Comparison of ENCODE assay signal across 10 mouse cellular contexts in the genomic region with DNA sequence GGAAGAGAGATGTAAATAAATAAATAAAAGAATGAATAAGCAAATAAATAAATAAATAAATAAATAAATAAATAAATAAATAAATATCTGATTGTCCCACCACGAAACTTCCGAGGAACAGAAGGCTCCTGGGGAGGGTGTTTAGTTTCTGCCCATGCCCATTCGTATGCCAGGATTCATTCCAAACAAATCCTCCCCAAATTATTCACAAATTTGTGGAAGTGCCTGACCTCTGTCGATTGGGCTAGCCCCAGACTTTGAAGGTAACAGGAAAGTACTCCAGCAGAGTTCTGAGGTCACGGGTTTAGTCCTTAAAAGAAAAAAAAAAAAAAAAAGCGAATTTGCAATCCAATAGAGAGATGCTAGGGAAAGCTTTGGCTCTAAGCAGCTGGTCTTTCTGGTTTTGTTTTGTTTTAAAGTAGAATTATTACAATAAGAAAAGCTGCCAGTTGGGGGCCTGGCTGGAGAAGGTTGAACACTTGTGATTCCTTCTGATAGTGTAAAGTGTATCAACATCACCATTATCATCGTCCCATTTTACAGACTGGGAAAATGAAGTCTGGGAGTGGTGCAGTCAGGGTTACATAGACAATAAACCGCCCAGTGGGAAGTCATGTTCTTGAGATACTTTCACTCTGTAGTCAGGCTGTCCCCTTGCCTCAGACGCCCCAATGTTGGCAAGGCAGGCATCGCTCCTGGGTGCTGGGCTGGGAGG. TPM values are rescaled to one million over a fixed set of nuclear protein-coding genes. Genes with fewer than 3 reads are reported as not detected.
DNase-seq lines count a peak whose midpoint lies in the region; ATAC-seq and TF ChIP-seq lines count a peak whose summit lies in the region.
"Had no signal": no experiment of that assay in that cellular context is flagged by ENCODE, and none has a peak within 500 bp of the region (broad histone marks: within the 10 kb centered on the region; RNA-seq: fewer than 3 reads in every experiment).

No protein-coding gene starts in this region.

- H3K4me1 ChIP-seq in heart, embryonic 12.5 days (replicated peaks) = peaks cover 21% of the 10 kb centered on the region; the same call in 1 of the 2 replicates
- peaks cover 49% of the 10 kb centered on the region for H3K4me1 ChIP-seq in lung, embryonic 15.5 days
- H3K4me1 ChIP-seq in embryonic facial prominence, embryonic 14.5 days (ENCODE audit: control insufficient read depth, insufficient read depth, low read length) = peaks cover 3% of the 10 kb centered on the region; the same call in 1 of the 2 replicates
- peaks cover 10% of the 10 kb centered on the region for H3K4me1 ChIP-seq in small intestine, adult 2 months (ENCODE audit: control insufficient read depth, insufficient read depth, insufficient read length, low read length)

- peak overlapping the region; percentile 63 for H3K4me2 ChIP-seq in heart, embryonic 12.5 days
- H3K4me2 ChIP-seq in lung, embryonic 15.5 days = peak overlapping the region; percentile 59
- peak overlapping the region; percentile 63 for H3K4me2 ChIP-seq in embryonic facial prominence, embryonic 14.5 days (ENCODE audit: low read depth, low read length)

- no peaks in the 10 kb centered on the region for H3K9me3 ChIP-seq in heart, embryonic 12.5 days (replicated peaks)
- H3K9me3 ChIP-seq in lung, embryonic 15.5 days = no peaks in the 10 kb centered on the region
- no peaks in the 10 kb centered on the region for H3K9me3 ChIP-seq in embryonic facial prominence, embryonic 14.5 days (ENCODE audit: control insufficient read depth, low read length)

- peak overlapping the region; percentile 11; the same call in 1 of the 2 replicates for H3K9ac ChIP-seq in heart, embryonic 12.5 days
- H3K9ac ChIP-seq in lung, embryonic 15.5 days = peak overlapping the region; percentile 21
- H3K9ac ChIP-seq in embryonic facial prominence, embryonic 14.5 days (ENCODE audit: low read depth, low read length) = peak overlapping the region; percentile 74

- peaks cover 85% of the 10 kb centered on the region for H3K27me3 ChIP-seq in heart, embryonic 12.5 days (replicated peaks)
- peaks cover 61% of the 10 kb centered on the region for H3K27me3 ChIP-seq in lung, embryonic 15.5 days
- H3K27me3 ChIP-seq in embryonic facial prominence, embryonic 14.5 days (replicated peaks; ENCODE audit: control insufficient read depth, insufficient read depth, low read length) = peaks cover 68% of the 10 kb centered on the region
- no peaks in the 10 kb centered on the region for H3K27me3 ChIP-seq in small intestine, adult 2 months (ENCODE audit: control insufficient read depth, insufficient read depth, low read length)

- WGBS in heart, embryonic 12.5 days = 48% methylated on average over 10 of the region's 10 CpGs
- 37% methylated on average over 10 of the region's 10 CpGs for WGBS in lung, embryonic 15.5 days
- WGBS in embryonic facial prominence, embryonic 14.5 days = 30% methylated on average over 10 of the region's 10 CpGs
- 77% methylated on average over 10 of the region's 10 CpGs for WGBS in small intestine, adult 2 months

- no peak overlapping the region for H3K27ac ChIP-seq in heart, embryonic 12.5 days (ENCODE audit: poor library complexity, severe bottlenecking)
- peak overlapping the region; percentile 53 for H3K27ac ChIP-seq in lung, embryonic 15.5 days
- peak overlapping the region; percentile 88 for H3K27ac ChIP-seq in embryonic facial prominence, embryonic 14.5 days (replicated peaks; ENCODE audit: low read depth, low read length)
- H3K27ac ChIP-seq in small intestine, adult 2 months (ENCODE audit: insufficient read depth, low read depth, low read length) = no peak overlapping the region

- H3K4me3 ChIP-seq in heart, embryonic 12.5 days = peak overlapping the region; percentile 34
- H3K4me3 ChIP-seq in lung, embryonic 15.5 days = peak overlapping the region; percentile 34
- H3K4me3 ChIP-seq in embryonic facial prominence, embryonic 14.5 days (ENCODE audit: low read depth, low read length) = peak overlapping the region; percentile 40
- H3K4me3 ChIP-seq in small intestine, adult 2 months (ENCODE audit: low read depth, low read length) = peak overlapping the region; percentile 39

- TF ChIP-seq CTCF in small intestine, adult 2 months (IDR thresholded peaks at IDR 0.05; ENCODE audit: extremely low read depth, insufficient read length, insufficient replicate concordance, low read depth, low read length) = no peak

- ATAC-seq in heart, embryonic 12.5 days (ENCODE audit: insufficient number of reproducible peaks, low FRiP score) = no peak
- no peak for ATAC-seq in lung, embryonic 15.5 days (ENCODE audit: borderline replicate concordance, extremely low read depth, low FRiP score, low TSS enrichment)
- no peak for ATAC-seq in embryonic facial prominence, embryonic 14.5 days (ENCODE audit: low read depth)
- ATAC-seq in erythroblast, adult 5-6 weeks (replicated peaks; ENCODE audit: low FRiP score, poor library complexity, severe bottlenecking) = no peak

- TF ChIP-seq POLR2A in small intestine, adult 2 months (IDR thresholded peaks at IDR 0.05; ENCODE audit: low read depth, low read length) = no peak

- H3K36me3 ChIP-seq in heart, embryonic 12.5 days = peaks cover 9% of the 10 kb centered on the region; the same call in 1 of the 2 replicates
- H3K36me3 ChIP-seq in lung, embryonic 15.5 days = peaks cover 6% of the 10 kb centered on the region; the same call in 1 of the 2 replicates
- peaks cover 62% of the 10 kb centered on the region for H3K36me3 ChIP-seq in embryonic facial prominence, embryonic 14.5 days (ENCODE audit: control insufficient read depth, insufficient read depth, low read length)
- H3K36me3 ChIP-seq in small intestine, adult 2 months (ENCODE audit: control insufficient read depth, insufficient read depth, low read length) = peaks cover 87% of the 10 kb centered on the region

- no peak for DNase-seq in heart, adult 9 months (ENCODE audit: low spot score in 2 of 2)
- no peak for DNase-seq in lung, postnatal 4 days
- DNase-seq in embryonic facial prominence, embryonic 14.5 days (ENCODE audit: low spot score) = no peak
- DNase-seq in frontal cortex, postnatal 10 days (ENCODE audit: low spot score in 2 of 2) = no peak
- DNase-seq: cerebellum, adult 11-12 months; layer of hippocampus, adult 9-11 months had no signal

RNA-seq across cellular contexts. Expression of gene Tbx3, which starts 9.3 kb away (rescaled TPM):
- polyA plus RNA-seq in heart, embryonic 12.5 days (2016; fragmentation: Nextera tagmentation; extraction: Ambion mirVana) = 18.8 and 21.0 TPM in 2 replicates
- polyA plus RNA-seq in lung, embryonic 15.5 days (2015; fragmentation: Nextera tagmentation; extraction: Ambion mirVana) = 59.7 and 63.9 TPM in 2 replicates
- 22.6 and 31.5 TPM in 2 replicates for polyA plus RNA-seq in embryonic facial prominence, embryonic 14.5 days (2014; fragmentation: Nextera tagmentation; extraction: Ambion mirVana)
- polyA plus RNA-seq in small intestine, adult 2 months (2012; rRNA removed) = 251 and 672 TPM in 2 replicates
- not detected in 2 replicates for total RNA-seq in erythroblast, adult 5-6 weeks (2015; ENCODE audit: low replicate concordance)
- total RNA-seq in erythroblast, adult 5-6 weeks (2017; ENCODE audit: low replicate concordance) = not detected in 2 replicates

Comparison
In these comparisons a context has a peak if more than half of its experiments do, and no peak if none do; other contexts are left out.
1. H3K27ac ChIP-seq: peak in lung, embryonic 15.5 days (single experiment) and embryonic facial prominence, embryonic 14.5 days (single experiment); none in heart, embryonic 12.5 days (single experiment) and small intestine, adult 2 months (single experiment).
2. H3K9ac ChIP-seq: peak in every context shown above with its lines; median percentile 74 in embryonic facial prominence, embryonic 14.5 days; 21 in lung, embryonic 15.5 days; 11 in heart, embryonic 12.5 days.
3. Peak in every context shown above with its lines, with median percentiles within 50 percentile points of each other: H3K4me2 ChIP-seq and H3K4me3 ChIP-seq.